Mouse (Mus musculus): ENCODE results near the gene Hmg20b.

DNA sequence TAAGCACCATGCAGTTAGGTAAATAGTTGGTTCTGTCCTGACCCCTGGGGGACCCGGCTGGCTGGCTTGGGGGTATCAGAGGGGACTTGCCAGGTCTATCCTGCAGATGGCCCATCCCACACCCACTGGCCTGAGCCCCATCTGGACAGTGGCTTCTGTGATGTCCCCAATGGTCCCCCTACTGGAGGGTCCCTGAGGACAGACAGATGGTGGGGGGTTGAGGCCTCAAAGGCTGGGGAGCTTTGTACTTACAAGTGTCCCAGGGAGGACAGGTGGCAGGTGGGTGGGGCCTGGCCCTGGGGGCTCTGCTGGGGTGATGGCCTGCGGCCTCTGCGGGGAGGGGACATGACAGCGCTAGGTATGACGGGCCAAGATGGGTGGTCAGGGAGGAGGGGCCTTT is 49.0 kb upstream of the Hmg20b start:
- TF ChIP-seq CTCF (IDR thresholded peaks at IDR 0.05; ENCODE audit: borderline replicate concordance, insufficient read depth, low read depth, low read length) (no peak), POLR2A (IDR thresholded peaks at IDR 0.05; ENCODE audit: borderline replicate concordance, insufficient read depth, low read length) (no peak)

Data from cerebellum, adult 2 months (tissue).